Mouse (Mus musculus): ENCODE measurements around the gene Dhx33. TPM values are rescaled to one million over a fixed set of nuclear protein-coding genes. Genes with fewer than 3 reads are reported as not detected.

Gene Dhx33
- polyA plus RNA-seq, 1 experiment from 2014 or later: 12.1 TPM

GRCm38 (mm10) chr11:71001167-71001566 lies 3.1 kb downstream of the Dhx33 start:
- no peak overlapping the region for H3K4me2 ChIP-seq (ENCODE audit: low read length)
- TF ChIP-seq CTCF (IDR thresholded peaks at IDR 0.05; ENCODE audit: low read depth): no peak
- no peak overlapping the region for H3K9ac ChIP-seq (ENCODE audit: low read depth, low read length)
- peaks cover 23% of the 10 kb centered on the region for H3K36me3 ChIP-seq (ENCODE audit: insufficient read depth, low read length)
- no peak overlapping the region for H3K27ac ChIP-seq
- 87% methylated on average over 4 of the region's 4 CpGs for WGBS
- DNase-seq (ENCODE audit: low spot score) (no peak), ATAC-seq (replicated peaks; ENCODE audit: low FRiP score, low read depth) (no peak)
- no peaks in the 10 kb centered on the region for H3K9me3 ChIP-seq (replicated peaks; ENCODE audit: low read length)
- 0 out of 2 replicates have a peak, but pooled peaks cover 5% of the 10 kb centered on the region for H3K4me1 ChIP-seq (replicated peaks; ENCODE audit: insufficient read depth, low read length)
- H3K27me3 ChIP-seq (ENCODE audit: insufficient read depth, low read length): no peaks in the 10 kb centered on the region
- no peak overlapping the region for H3K4me3 ChIP-seq (replicated peaks; ENCODE audit: low read depth, low read length)

- TF ChIP-seq CTCF (IDR thresholded peaks at IDR 0.05; ENCODE audit: low read depth): peak; percentile 95
- Histone ChIP-seq H3K4me3 (replicated peaks; ENCODE audit: low read depth, low read length) (peak within 1 kb of the TSS; percentile 98), H3K4me1 (replicated peaks; ENCODE audit: insufficient read depth, low read length) (0 out of 2 replicates have a peak, but pooled peaks cover 7% of the 10 kb centered on the region), H3K4me2 (ENCODE audit: low read length) (peak within 1 kb of the TSS; percentile 58), H3K27me3 (ENCODE audit: insufficient read depth, low read length) (no peaks in the 10 kb centered on the region), H3K36me3 (ENCODE audit: insufficient read depth, low read length) (peaks cover 33% of the 10 kb centered on the region), H3K9ac (ENCODE audit: low read depth, low read length) (peak within 1 kb of the TSS; percentile 86), H3K9me3 (replicated peaks; ENCODE audit: low read length) (no peaks in the 10 kb centered on the region), H3K27ac (peak within 1 kb of the TSS; percentile 43; the same call in 1 of the 2 replicates)
- under 1% methylated on average over 60 of the region's 64 CpGs for WGBS
- ATAC-seq (replicated peaks; ENCODE audit: low FRiP score, low read depth) (peak; percentile 94), DNase-seq (ENCODE audit: low spot score) (peak; percentile 93)
Measured at GRCm38 (mm10) chr11:70982557-70983228, 21.5 kb downstream of the Dhx33 start, which contains the start of gene C1qbp. C1qbp (minus strand) TSS chr11:70983026.

GRCm38 (mm10) chr11:70982030-70982429 lies 22.2 kb downstream of the Dhx33 start:
- Histone ChIP-seq H3K9me3 (replicated peaks; ENCODE audit: low read length) (no peaks in the 10 kb centered on the region), H3K4me3 (replicated peaks; ENCODE audit: low read depth, low read length) (peak overlapping the region; percentile 98), H3K4me1 (replicated peaks; ENCODE audit: insufficient read depth, low read length) (0 out of 2 replicates have a peak, but pooled peaks cover 7% of the 10 kb centered on the region), H3K9ac (ENCODE audit: low read depth, low read length) (peak overlapping the region; percentile 86), H3K4me2 (ENCODE audit: low read length) (peak overlapping the region; percentile 58), H3K27ac (0 out of 2 replicates have a peak overlapping the region, but pooled peaks have one; percentile 43), H3K27me3 (ENCODE audit: insufficient read depth, low read length) (no peaks in the 10 kb centered on the region), H3K36me3 (ENCODE audit: insufficient read depth, low read length) (peaks cover 34% of the 10 kb centered on the region)
- 4% methylated on average over 12 of the region's 12 CpGs for WGBS
- DNase-seq (ENCODE audit: low spot score) (peak; percentile 0), ATAC-seq (replicated peaks; ENCODE audit: low FRiP score, low read depth) (no peak)
- TF ChIP-seq CTCF (IDR thresholded peaks at IDR 0.05; ENCODE audit: low read depth): no peak

- H3K4me2 ChIP-seq (ENCODE audit: low read length): peak overlapping the region; percentile 58
Measured at GRCm38 (mm10) chr11:70980751-70981510, 23.3 kb downstream of the Dhx33 start.

GRCm38 (mm10) chr11:70980232-70980631 lies 24.0 kb downstream of the Dhx33 start:
- Histone ChIP-seq H3K27ac (no peak overlapping the region), H3K4me1 (replicated peaks; ENCODE audit: insufficient read depth, low read length) (0 out of 2 replicates have a peak, but pooled peaks cover 7% of the 10 kb centered on the region), H3K9ac (ENCODE audit: low read depth, low read length) (no peak overlapping the region), H3K4me2 (ENCODE audit: low read length) (no peak overlapping the region), H3K4me3 (replicated peaks; ENCODE audit: low read depth, low read length) (no peak overlapping the region), H3K9me3 (replicated peaks; ENCODE audit: low read length) (no peaks in the 10 kb centered on the region), H3K36me3 (ENCODE audit: insufficient read depth, low read length) (peaks cover 36% of the 10 kb centered on the region), H3K27me3 (ENCODE audit: insufficient read depth, low read length) (no peaks in the 10 kb centered on the region)
- ATAC-seq (replicated peaks; ENCODE audit: low FRiP score, low read depth): no peak
- WGBS: 93% methylated on average over 6 of the region's 6 CpGs
- DNase-seq (ENCODE audit: low spot score): no peak
- no peak for TF ChIP-seq CTCF (IDR thresholded peaks at IDR 0.05; ENCODE audit: low read depth)

More at GRCm38 (mm10) chr11:70980751-70981510, 23.3 kb downstream of the Dhx33 start:
- H3K4me3 ChIP-seq (replicated peaks; ENCODE audit: low read depth, low read length): no peak overlapping the region
- H3K27ac ChIP-seq: no peak overlapping the region
- no peaks in the 10 kb centered on the region for H3K27me3 ChIP-seq (ENCODE audit: insufficient read depth, low read length)
- WGBS: 89% methylated on average over 14 of the region's 14 CpGs
- ATAC-seq (replicated peaks; ENCODE audit: low FRiP score, low read depth): no peak
- 0 out of 2 replicates have a peak, but pooled peaks cover 7% of the 10 kb centered on the region for H3K4me1 ChIP-seq (replicated peaks; ENCODE audit: insufficient read depth, low read length)
- H3K9me3 ChIP-seq (replicated peaks; ENCODE audit: low read length): no peaks in the 10 kb centered on the region
- no peak for DNase-seq (ENCODE audit: low spot score)
- peaks cover 40% of the 10 kb centered on the region for H3K36me3 ChIP-seq (ENCODE audit: insufficient read depth, low read length)
- no peak for TF ChIP-seq CTCF (IDR thresholded peaks at IDR 0.05; ENCODE audit: low read depth)
- 0 out of 2 replicates have a peak overlapping the region, but pooled peaks have one; percentile 5 for H3K9ac ChIP-seq (ENCODE audit: low read depth, low read length)

GRCm38 (mm10) chr11:70977293-70977692 lies 26.9 kb downstream of the Dhx33 start:
- Histone ChIP-seq H3K27me3 (ENCODE audit: insufficient read depth, low read length) (no peaks in the 10 kb centered on the region), H3K27ac (no peak overlapping the region), H3K9ac (ENCODE audit: low read depth, low read length) (no peak overlapping the region), H3K36me3 (ENCODE audit: insufficient read depth, low read length) (peaks cover 50% of the 10 kb centered on the region), H3K4me2 (ENCODE audit: low read length) (no peak overlapping the region), H3K4me1 (replicated peaks; ENCODE audit: insufficient read depth, low read length) (0 out of 2 replicates have a peak, but pooled peaks cover 7% of the 10 kb centered on the region), H3K4me3 (replicated peaks; ENCODE audit: low read depth, low read length) (no peak overlapping the region), H3K9me3 (replicated peaks; ENCODE audit: low read length) (no peaks in the 10 kb centered on the region)
- ATAC-seq (replicated peaks; ENCODE audit: low FRiP score, low read depth) (no peak), DNase-seq (ENCODE audit: low spot score) (no peak)
- 84% methylated on average over 6 of the region's 6 CpGs for WGBS
- TF ChIP-seq CTCF (IDR thresholded peaks at IDR 0.05; ENCODE audit: low read depth): no peak
